Mouse (Mus musculus) 416B (cell line): ENCODE measurements around the gene Zfp978.
"Not testable (repeated sequence)": the region's sequence is repeated elsewhere in the genome, so short reads cannot be mapped to it uniquely, and the experiment has no call there.

Experiments
- DNase-seq: peaks from one replicate; pipeline ENCODE4 v3.0.0; 2011; ENCODE audit warnings: low read depth

Zfp978 gene

DNA sequence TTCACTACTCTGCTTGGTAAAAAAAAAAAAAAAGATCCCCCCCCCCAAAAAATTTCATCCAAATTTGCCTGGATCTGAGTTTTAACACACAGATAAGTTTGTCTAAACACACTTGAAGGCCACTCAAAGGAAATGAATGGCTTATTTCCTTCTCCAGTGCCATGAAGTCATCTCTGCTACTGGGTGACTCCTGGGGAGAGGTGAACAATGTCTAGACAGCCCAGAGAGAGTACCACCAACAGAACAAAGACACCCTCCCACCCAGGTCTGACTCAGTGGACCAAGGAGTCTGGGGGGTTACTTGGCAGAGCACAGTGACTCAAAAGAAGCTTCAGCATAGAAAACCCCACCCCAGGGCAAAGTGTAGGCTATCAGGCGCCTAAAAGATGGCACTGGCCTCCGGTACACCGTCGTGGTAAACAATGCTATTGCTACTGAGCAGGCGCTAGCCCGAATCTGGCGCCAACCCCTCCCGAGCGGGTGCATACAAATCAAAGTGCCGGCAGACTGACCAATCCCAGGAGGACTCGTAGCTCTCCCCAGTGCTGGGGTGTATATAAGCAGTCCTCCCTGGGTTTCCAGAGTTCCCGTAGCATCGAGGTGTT is 9.6 kb upstream of the Zfp978 start:
- not testable (repeated sequence) for DNase-seq

DNA sequence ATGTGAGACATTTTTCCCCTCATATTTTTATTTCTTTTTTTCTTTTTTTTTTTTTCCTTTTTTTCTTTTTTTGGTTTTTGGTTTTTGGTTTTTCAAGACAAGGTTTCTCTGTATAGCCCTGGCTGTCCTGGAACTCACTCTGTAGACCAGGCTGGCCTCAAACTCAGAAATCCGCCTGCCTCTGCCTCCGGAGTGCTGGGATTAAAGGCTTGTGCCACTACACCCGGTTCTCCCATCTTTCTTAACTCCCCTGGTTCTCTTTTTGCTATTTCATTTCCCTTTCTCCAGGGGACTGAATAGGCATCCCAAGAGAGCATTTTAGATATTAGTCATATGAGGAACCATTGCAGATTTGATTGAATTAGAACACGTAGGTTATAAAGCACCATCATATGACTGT is 7.5 kb upstream of the Zfp978 start:
- DNase-seq = not testable (repeated sequence)

DNA sequence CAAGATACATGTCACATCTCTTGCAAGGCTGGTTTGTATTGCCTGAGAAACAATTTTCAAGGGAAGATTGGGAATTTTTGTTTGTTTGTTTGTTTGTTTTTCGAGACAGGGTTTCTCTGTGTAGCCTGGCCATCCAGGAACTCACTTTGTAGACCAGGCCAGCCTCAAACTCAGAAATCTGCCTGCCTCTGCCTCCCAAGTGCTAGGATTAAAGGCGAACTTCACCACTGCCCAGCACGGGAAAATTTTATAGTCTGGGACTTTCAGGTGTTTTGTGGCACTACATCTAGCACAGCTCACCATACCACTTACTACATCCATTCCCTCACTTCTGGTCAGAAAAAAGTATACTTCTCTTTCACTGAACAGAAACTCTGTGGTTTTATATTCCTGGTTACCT is 5.1 kb upstream of the Zfp978 start:
- not testable (repeated sequence) for DNase-seq

DNA sequence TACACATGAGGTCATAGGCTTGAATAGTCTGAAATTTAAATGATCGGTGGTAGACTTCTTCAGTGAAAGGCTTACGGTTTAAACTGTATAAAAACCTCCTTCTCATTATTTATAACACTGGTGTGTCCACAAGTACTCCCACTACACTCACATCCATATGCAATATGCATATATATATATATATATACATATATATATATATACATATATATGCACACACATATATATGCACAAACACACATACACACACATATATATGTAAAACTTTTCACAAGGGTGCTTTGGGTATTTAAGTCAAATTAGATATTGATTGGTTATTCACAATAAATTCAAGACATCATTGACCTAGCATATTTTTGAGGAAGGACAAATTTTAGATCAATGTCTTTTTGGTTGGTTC is 3.9 kb upstream of the Zfp978 start:
- not testable (repeated sequence) for DNase-seq

DNA sequence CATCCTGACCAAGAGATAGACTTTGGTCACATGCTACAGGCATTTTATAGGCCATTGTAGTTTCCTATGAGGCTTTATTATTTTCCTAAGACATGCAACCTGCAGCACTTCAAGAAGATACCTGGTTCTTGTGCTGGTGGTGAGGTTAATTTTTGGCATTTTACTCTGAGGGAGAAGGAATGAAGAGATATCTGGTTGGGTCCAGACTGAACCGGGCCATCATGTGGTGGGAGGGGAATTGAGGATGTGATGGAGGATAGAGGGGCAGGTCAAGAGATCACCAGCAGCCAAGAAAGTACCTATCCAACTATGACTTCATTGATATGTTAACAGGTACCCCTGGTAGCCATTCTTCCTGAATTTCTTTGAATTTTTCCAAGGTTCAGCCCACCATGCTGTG is 769 bp downstream of the Zfp978 start:
- not testable (repeated sequence) for DNase-seq

DNA sequence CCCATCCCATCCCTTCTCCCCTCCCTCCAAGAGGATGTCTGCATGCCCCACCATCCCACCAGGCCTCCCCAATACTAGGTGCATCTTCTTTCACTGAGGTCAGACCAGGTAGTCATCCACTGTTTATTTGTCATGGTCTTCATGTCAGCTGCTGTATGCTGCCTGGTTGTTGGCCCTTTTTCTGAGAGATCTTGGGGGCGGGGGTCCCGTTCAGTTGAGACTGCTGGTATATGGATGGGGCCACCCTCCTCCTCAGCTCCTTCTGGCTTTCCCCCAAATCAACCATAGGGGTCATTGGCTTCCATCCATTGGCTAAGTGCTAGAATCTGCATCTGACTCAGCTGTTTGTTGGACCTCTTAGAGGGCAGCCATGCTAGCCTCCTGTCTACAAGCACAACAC is 8.5 kb downstream of the Zfp978 start:
- DNase-seq = not testable (repeated sequence)

DNA sequence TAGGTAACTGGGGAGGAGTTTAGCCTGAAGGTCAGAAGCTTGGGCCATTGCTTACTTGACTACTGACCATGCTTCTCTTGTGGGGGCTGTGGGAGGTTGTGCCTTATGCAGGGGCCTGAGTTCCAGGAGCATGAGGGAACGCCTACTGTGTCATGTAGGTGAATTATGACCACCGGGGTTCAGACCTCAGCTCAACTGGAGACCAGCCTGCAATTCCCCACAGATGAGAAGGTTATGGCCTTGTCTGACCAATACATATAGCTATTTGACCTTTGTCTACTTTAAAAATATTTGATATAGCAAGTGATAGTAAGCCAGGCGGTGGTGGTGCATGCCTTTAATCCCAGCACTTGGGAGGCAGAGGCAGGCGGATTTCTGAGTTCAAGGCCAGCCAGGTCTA is 22.1 kb downstream of the Zfp978 start:
- not testable (repeated sequence) for DNase-seq

DNA sequence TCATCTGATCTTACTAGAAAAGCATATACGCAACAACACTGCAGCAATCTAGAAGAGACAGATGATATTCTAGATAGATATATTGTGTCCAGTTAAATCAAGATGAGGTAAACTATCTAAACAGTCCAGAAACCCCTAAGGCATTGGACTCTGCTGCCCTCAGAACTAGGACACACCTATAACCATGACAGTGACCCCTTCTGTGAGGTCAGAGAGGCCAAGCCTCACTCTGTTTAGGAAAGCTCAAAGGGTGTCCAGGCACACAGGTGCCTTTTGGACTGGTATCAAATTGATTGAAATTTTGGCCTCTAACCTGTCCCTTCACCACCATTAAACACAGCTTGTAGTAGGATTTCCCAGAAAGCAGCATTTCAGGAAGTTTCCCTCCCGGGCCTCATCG is 36.1 kb downstream of the Zfp978 start:
- not testable (repeated sequence) for DNase-seq

DNA sequence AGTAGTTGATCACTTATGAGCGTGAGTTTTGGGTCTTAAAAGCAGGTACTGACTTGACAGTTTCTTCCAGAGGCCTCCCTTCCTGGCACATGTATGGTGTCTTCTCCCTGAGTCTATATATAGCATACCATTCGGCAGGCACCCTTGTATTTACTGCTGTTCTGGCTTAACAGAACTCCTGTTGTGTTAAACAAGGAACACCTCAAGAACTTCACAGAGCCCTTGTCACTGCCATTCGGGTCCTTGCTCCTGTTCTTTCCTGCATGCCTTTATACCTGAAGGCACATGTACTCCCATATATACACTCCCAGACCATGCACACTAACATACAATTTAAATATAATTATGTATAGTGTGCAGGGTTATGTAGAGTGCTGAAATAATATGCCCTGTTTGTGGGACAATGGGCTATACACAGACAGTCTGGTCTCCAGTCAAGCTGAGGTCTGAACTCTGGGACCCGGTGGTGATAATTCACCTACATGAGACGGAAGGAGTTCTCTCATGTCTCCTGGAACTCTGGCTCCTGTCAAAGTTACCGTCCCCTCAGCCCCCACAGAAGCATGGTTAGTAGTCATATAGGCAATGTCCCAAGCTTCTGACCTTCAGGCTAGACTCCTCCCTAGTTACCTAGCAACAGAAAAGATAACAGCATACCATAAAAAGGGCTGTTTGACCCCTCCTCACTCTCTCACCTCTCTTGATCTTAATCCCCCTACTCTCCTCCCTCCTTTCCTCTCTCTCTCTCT is 37.0 kb downstream of the Zfp978 start:
- not testable (repeated sequence) for DNase-seq

DNA sequence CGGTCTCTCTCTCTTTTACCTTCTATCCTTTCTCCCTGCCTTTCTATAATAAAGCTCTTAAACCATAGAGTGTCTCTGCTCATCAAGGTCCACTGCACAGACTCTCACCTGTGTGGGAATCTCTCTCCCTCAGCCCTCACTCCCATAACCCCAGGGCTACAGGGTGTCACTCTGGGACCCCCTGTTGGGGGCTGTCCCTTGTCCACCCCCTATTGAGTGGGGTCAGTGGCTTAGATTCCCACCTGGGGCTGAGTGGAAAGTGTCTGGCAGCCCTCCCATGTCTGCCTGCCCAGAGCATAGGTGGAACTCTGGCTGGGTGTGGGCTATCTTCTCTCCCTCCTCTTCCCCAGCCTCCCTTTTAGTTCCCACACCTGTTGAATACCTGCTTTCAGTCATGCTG is 37.6 kb downstream of the Zfp978 start:
- not testable (repeated sequence) for DNase-seq

DNA sequence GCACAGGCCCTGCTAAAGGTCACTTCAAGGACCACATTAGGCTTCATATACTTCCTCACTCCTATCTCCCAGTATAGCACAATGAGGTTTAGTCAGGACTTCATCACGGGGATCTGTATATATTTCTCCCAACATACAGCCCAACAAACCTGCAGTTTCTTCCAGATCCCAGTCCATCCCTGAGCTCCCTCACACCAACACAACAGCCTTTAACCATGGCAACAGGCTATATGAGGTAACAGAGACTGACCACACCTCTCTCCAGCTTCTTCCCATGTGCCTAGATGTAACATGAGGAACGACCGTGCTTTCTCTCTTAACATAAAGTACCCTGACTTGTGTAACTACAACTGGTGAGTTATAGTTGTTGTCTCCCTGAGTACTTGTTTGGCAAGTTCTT is 38.4 kb downstream of the Zfp978 start:
- not testable (repeated sequence) for DNase-seq

DNA sequence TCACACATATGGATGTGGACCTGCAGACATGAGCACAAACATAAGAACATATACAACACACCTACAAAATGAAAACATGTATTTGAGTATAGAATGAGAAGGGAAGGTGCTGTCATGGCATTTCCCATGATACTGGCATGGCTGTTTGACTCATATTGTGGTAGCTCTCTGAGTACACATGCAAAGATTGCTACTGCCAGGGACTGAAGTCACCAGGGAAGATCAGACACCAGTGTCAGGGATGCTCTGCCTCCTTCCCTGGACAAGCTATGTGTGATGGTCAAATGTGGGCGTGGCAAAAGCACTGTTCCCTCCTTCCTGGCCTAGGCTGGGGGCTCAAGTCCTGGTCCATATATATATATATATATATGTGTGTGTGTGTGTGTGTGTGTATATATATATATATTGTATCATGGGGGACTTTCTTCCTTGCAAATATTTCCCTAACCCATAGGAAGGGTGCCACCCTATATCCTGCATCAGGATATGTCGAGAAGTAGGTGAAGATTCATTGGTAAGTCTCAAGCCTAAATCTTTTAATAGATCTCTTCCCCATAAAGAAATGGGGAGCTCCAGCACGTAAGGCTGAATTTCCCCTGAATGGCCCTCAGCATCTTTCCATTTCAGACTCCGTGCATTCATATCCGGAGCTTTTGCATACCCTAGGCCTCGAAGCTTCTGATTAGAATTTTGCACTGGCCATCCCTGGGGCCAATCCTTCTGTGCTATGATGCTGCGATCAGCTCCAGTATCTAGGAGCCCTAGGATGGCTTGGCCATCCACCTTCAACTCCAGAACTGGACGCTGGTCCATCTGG is 39.1 kb downstream of the Zfp978 start:
- DNase-seq = not testable (repeated sequence)

DNA sequence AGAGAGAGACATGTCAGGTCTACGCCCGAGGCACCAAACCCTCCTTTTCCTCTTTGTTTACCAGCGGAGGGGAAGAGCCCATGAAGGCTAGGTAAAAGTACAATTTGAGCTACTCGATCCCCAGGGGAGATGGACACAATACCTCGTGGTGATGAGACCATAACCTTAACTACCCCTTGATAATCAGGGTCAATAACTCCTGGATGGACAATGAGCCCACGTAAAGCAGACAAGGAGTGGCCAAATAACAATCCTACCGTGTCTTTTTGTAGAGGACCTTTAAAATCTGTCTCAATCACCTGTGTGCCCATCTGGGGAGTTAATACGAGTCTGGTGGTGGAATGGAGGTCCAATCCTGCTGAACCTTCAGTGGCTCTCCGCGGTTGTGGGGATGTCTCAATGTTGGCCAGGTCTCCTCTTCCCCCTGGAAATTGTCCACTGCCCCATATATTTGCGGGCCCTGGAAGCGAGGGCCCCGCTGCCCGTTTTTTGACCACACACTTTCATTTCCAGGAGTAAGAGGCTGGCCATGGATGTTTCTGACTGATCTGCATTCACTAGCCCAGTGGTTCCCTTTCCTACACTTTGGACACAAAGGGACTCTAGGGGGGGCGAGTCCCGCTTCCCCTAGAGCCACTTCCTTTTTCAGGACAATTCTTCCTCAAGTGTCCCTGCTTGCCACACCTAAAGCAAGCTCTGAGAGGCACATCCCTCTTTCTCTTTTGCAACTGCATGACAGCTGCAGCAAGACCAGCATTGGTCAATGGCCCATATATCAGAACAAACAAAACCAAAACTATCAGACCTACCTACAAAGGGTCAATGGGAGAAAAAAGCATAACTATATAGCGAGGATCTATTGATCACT is 40.0 kb downstream of the Zfp978 start:
- not testable (repeated sequence) for DNase-seq

DNA sequence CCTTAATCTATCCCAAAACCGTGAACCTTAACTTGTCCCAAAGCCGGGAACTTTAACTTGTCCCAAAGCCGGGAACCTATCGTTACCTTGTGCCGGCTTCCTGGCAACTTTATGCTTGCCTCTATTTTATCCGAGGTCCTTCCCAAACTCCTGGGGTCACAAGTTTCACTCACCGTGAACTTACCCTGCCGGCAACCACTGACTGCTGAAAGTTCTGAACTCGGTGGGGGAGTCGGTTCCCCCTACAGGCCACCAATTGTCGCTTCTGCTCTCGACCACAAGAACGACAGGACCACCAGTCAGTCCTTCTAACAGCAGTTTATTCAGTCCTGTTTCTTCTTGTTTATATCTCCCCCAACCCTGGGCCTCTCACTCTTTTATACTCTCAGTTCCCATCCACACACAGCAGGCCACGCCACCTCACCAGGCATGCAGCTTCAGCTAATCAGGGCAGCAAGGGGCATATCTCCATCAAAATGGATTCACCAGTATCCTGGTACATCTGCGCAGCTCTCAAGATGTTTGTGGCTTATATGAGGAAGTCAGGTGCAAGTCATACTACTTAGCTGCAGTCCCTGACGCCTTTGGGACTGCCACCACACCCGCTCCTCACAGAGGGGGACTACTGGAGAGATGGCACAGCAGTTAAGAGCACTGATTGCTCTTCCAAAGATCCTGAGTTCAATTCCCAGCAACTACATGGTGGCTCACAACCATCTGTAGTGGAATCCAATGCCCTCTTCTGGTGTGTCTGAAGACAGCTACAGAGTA is 40.8 kb downstream of the Zfp978 start:
- not testable (repeated sequence) for DNase-seq

DNA sequence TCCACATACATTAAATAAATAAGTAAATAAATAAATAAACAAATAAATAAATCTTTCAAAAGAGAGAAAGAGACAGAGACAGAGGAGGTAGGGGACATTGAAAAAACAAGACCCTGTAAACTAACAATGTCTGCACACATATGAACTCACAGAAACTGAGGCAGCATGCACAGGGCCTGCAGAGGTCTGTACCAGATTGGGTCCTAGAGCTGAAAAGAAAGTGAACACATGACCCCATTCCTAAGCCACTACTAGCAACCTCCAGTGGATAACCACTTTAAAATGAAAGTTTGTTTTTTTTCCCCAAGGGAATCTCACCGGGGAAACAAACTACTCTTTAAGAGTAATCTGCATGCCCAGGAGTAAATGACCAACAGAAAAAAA is 41.4 kb downstream of the Zfp978 start:
- DNase-seq = not testable (repeated sequence)

DNA sequence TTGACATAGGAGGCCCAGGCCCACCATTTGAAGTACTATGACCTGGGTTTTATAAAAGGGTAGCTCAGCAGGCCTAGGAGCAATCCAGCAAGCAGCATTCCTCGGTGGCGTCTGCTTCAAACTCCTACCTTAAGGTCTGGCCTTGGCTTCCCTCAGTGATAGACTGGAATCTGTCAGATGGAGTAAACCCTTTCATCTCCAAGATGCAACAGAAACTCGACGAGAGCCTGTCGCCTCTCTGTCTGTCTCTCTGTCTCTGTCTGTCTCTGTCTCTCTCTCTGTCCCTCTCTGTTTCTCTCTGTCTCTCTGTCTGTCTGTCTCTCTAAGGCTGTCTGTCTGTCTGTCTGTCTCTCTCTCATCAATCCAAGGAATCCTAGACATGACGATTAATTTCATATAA is 42.4 kb downstream of the Zfp978 start:
- not testable (repeated sequence) for DNase-seq

DNA sequence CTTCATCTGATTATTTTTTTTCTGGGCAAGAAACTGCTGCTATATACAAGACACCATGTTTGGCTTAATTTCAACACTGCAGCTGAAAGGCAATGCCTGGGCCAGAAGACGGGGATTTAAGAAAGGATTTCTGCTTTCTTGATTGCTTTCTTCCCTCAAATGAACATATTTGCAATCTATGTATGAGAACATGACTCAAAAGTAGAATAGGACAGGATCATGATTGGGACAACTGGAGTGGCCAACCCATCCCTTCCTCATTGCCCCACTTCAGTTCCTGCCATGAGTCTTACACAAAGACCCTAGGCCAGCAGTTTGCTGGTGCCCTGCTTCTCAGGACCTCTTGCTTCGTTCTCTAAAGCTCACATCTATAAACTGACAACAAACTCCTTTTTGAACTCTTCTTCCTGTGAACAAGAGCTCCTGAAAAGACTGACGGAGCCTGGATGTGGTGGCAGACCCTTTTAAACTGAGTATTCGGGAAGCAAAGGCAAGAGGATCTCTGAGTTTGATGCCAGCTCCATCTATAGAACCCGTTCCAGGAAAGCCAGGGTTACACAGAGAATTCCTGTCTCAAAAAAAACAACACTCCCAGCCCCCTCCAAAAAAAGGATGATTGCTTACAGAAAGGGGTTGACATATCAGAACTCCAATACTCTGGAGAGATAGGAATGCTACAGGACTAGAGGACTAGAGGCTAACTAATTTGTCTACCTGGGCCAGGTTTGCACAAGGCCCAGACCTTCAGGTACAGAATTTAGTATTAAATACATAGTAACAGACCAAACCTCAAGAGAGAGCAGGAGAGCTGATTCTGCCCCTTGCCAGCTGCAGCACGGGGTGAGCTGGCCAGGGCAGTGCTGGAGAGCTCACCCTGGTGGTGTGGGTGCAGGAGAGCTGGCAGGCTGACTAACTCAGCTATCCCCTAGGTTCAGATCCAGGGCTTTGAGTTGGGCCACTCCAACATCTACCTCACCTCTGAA is 43.1 kb downstream of the Zfp978 start:
- not testable (repeated sequence) for DNase-seq

DNA sequence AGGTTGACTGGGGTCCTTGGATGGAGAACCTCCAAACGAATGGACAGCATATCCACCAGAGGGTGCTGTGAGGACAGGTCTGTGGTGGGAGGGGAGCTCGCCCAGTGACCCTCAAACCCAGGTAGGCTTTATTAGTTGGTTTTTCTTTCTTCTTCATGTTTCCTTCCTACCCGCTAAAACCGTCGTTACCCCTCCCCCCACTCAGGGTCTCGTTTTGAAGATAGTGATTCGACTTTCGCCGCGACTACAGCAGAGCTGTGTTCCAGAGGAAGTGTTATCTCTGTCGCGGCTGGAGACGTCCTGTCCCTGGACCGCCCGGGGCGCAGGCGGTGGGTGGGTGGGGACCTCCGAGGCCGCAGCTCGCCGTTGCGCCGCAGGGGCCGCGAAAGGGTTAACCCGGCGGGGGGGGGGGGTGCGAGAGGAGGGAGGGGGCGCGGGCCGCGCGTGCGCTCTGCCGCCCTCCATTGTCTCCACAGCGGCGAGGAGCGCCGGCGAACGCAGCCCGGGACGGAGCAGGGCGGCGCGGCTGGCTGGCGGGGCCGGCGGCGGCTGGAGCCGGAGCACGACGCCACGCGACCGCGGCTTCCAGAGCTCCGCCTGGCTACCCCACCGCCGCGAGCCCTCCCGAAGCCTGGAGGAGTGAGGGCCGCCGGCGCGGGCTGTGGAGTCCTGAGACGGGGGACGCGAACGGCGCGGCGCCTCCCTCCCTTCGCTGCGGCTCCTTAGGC is 45.8 kb downstream of the Zfp978 start:
- no peak for DNase-seq

DNA sequence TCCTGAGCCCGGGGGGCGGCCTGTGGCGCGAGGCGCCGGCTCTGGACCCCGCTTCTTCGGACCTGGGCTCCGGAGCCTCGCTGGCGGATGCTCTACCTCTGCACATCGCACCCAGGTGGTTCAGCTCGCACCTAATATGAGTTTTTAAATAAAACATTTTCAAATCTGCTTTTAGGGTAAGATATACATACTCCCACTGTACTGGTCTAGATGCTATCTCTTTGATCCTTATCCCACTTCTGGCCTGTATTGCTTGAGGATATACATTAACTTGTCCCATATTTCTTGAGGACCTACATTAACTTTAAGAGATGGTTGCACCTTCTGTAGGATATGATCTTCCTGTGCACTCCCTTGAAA is 46.3 kb downstream of the Zfp978 start:
- no peak for DNase-seq
